Mouse (Mus musculus): ENCODE measurements around the gene Rps16.

DNA sequence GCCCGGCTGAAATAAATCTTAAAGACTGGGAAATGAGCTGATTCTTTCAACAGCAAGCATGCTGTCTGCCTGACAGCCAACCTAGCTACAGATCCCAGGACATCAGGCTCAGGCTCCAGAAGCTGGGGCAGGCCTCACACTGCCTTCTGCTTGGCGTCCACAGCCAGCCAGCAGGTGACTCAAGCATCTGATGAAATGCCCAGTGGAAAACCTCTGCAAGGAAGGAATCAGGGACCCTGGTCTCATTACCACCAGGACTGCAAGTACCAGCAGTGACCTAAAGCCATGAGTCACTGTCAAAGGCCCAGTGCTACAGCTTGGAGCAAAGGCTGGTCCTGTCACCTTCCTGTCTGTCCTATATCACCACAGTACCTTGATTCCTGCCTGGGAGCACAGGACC, 15.0 kb upstream of the Rps16 start:
- no peak for TF ChIP-seq USF1 (IDR thresholded peaks at IDR 0.05; ENCODE audit: low read depth)
- no peak for TF ChIP-seq MYOG (IDR thresholded peaks at IDR 0.05; ENCODE audit: control insufficient read depth in 1 of 3, insufficient read depth in 1 of 3, insufficient read length in 2 of 3, low read depth in 2 of 3)
